Mouse (Mus musculus): Measurements from ENCODE around the gene Gp6.

DNA sequence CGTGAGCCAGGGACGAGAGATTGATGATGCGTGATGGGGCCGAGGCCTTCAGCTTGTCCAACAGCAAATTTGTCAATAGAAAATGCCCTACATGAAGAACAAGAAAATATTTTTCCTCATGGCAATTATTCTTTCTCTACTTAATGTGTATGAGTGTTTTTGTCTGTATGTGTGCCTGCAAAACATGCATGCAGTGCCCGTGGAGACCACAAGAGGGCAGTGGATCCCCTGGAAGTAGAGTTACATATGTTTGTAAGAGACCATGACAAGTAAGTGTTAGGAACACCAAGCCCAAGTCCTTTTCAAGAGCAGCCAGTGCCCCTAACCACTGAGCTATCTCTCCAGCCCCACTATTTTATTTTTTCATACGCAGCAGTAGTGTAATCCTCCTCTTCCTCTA, 34.0 kb upstream of the Gp6 start:
- peak; percentile 89 for TF ChIP-seq CTCF (IDR thresholded peaks at IDR 0.05; ENCODE audit: low read depth, low read length)
- no peak for TF ChIP-seq GATA1 (IDR thresholded peaks at IDR 0.05; ENCODE audit: borderline replicate concordance, low read length)
- TF ChIP-seq POLR2AphosphoS5 (IDR thresholded peaks at IDR 0.05; ENCODE audit: insufficient replicate concordance, low read depth, low read length) = no peak
- no peak for TF ChIP-seq TAL1 (conservative IDR thresholded peaks at IDR 0.05; ENCODE audit: low read depth, low read length)
- no peak for TF ChIP-seq GATA2 (IDR thresholded peaks at IDR 0.05; ENCODE audit: borderline replicate concordance, low read depth, low read length)

All from G1E (cell line).